Mouse (Mus musculus) lung, postnatal 25 days (tissue): ENCODE measurements around the gene Gm20498.

ENCODE experiments used
- DNase-seq: peaks from one replicate; pipeline ENCODE4 v3.0.0; 2022; ENCODE audit warnings: low spot score

The Gm20498 gene

DNA sequence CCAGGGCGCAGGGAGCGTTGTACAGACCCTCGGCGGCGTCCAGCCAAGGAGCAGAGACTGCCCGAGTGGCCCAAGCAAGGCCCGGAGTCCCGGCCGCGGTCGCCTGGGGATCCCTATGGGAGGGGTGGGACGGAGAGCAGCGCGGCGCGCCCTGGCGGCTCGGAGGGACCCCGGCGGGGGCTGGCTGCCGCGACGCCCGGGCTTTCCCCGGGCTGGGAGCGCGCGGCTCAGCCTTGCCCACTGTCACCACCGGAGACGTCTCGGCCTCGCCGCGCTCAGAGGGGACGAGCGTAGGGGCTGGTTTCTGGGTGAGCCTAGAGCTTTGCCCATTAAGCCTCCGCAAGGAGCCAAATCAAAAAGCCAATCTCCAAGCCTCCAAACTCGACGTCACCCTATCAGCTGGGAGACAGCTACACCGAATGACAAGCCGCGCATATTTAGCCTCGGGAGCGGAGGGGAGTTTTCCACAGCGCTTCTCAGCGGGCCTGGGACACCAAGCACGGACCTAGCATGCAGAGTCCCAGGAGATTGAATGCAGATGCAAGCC is 199.8 kb downstream of the Gm20498 start, which contains the start of gene Slc8a3:
TSS of gene Slc8a3 (minus strand) at position 306 of the 547 bp plus-strand sequence.
- peak; percentile 14 for DNase-seq

DNA sequence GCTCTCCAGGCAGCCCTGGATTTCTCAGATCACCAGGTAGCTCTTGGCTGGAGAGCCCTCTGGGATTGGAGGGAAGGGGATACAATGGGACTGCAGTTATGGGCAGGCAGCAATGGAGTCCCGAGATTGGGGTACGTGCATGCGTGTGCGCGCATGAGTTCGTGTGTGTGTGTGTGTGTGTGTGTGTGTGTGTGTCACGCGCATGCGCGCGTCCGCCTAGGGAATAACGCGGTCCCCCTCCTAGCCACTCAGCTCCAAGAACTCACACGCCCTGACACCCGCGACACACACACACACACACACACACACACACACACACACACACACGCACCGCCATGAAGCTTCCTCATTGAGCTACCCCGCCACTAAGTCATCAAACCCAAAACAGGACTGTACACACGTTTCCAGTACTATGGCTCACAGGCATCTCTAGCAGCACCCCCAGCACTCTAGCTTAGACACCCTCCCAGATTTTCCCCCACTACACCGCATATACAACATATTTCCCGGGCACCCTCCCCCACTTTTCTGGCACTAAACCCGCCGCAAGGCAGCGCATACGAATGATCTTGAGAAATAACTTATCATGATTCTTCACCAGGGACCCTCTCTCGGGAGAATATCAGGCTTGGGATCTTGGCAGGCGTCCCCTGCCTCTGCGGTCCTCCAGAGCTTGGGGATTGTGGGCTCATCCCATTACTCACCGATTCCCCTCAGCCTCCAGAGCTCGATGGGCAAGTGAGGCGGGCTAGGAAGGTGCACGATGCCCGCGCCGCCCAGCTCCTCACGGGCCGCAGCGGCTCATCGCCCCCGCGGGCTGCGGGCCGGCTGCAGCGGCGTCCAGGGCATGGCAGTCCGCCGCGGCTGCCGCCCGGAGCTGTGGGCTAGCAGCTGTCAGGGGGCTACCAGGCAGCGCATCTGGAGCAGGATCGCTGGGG is 200.5 kb downstream of the Gm20498 start:
- no peak for DNase-seq

DNA sequence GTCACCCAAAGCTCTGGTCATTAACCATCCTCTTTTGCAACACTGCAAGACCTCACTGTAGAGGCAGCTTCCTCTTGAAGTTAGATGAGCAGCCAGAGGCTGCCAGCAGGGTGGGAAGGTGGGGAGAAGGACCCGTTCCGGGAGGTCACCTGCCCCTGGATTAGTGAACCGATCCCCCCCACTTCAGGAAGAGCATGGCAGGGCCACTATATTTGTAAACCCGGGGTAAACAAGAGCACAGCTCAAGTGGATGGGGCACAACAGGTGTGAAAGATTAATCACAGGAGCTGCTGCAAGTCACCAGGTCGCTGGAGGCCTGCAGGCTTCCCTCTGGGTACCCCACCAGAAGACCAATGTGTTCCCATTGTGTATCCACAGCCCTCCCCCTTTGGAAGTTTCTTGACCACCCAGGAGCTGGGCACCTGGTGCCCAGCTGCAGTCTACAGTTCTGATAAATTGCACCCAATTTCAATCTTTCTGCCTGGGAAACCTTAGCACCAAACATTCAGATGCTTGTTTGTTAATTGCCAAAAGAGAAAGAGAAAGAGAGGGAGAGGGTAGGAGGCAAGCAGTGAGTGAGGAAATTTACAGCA is 201.6 kb downstream of the Gm20498 start:
- DNase-seq, result no peak

DNA sequence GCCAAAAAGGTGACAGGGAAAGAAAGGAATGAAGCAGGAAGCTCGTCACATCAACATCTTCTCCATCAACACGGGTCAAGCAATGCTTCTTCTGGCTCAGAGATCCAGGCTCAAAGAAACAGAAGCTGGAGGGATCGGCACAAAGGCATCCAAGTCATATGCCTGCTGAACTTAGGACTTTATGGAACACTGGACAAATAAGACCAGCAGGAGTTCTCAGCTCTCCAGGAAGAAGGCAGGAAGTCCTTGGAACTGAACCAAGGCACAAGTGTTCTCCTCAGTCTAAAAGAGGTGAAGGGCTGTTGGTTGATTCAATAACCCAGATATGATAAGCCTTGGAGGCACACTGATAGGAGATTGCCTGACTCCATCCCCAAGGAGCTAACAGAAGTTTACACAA is 207.7 kb downstream of the Gm20498 start:
- no peak for DNase-seq

DNA sequence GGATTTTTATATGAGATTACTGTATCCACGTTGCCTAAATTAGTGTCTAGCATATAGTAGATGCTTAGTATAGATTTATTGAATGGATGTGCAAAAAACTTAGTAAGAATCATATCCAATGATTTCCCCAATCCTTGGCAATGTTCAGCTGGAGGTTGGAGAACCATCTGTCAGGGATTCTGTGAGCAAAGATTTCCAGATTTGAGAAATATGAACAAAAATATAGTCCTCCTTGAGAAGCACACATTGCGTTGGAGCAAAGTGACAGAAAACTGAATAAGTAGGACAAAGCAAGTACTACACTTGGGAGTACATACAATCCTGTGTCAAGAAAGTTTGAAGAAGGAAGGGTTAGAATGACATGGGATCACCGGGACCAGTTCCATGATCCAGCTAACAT is 208.6 kb downstream of the Gm20498 start:
- DNase-seq, result no peak

DNA sequence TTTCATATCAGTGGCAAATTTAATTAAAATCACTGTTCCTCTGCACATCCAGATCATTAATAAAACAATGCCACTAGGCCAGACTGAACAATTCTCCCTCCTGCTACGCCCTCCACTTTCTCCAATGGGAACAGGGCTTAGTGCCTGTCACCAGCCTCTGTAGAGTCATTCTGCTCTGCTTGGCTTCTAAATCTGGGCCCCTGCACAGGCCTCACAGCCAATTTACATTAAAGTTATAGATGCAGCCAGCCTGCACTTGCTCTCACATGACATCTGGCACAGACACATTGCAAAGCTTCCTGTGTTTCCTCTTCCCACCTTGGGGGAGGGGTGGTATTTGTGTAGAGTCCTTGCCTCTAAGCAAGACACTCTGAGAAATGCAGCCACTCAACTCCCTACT is 211.7 kb downstream of the Gm20498 start:
- no peak for DNase-seq

DNA sequence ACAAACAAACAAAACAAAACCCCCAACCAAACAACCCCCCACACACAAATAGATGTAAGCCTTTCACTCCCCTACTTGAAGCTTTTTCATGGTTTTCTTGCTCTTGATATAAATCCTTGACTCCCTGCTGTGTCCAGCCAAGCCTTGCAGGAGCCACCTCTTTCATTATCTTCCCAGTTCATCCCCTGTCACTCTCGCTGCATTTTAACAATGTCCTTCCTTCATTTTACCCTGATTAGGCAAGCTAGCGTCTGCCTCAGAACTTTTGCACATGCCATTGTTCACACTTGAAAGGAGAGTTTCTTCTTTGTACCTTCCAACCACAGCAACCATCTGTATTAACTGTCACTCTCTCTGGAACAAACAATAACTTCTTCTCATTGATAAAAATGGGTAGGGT is 214.9 kb downstream of the Gm20498 start:
- no peak for DNase-seq

GRCm38 (mm10) chr12:81315953-81316352 is 216.8 kb downstream of the Gm20498 start:
- DNase-seq, result no peak
